Mouse (Mus musculus): ENCODE measurements around the gene Slc22a18. TPM values are rescaled to one million over a fixed set of nuclear protein-coding genes. Genes with fewer than 3 reads are reported as not detected.

The Slc22a18 gene
- polyA plus RNA-seq, 1 experiment from 2014 or later, result 18.6 TPM

GRCm38 (mm10) chr7:143460874-143461273, 12.7 kb upstream of the Slc22a18 start, which contains the start of gene Cdkn1c:
Cdkn1c (minus strand) TSS chr7:143461050.
- H3K9ac ChIP-seq (replicated peaks), result peak within 1 kb of the TSS; percentile 57
- H3K4me2 ChIP-seq (ENCODE audit: low read depth, low read length), result peak within 1 kb of the TSS; percentile 72
- peak; percentile 91 for DNase-seq
- peak within 1 kb of the TSS; percentile 49 for H3K4me3 ChIP-seq (ENCODE audit: low read depth, low read length)
- ATAC-seq, result peak; percentile 89
- H3K4me1 ChIP-seq (ENCODE audit: insufficient read depth), result peaks cover 26% of the 10 kb centered on the region
- peaks cover 22% of the 10 kb centered on the region for H3K27me3 ChIP-seq (ENCODE audit: insufficient read depth, low read length)
- H3K27ac ChIP-seq (ENCODE audit: low read depth), result no peak within 1 kb of the TSS; the same call in 1 of the 2 replicates
- no peak for TF ChIP-seq CTCF (IDR thresholded peaks at IDR 0.05; ENCODE audit: low read depth)
- TF ChIP-seq EP300 (IDR thresholded peaks at IDR 0.05; ENCODE audit: low read depth), result no peak; the same call in 1 of the 2 replicates
- 37% methylated on average over 44 of the region's 48 CpGs for WGBS (ENCODE audit: insufficient replicate concordance)
- peaks cover 20% of the 10 kb centered on the region for H3K9me3 ChIP-seq (ENCODE audit: low read length)
- no peaks in the 10 kb centered on the region for H3K36me3 ChIP-seq (replicated peaks; ENCODE audit: insufficient read depth, low read length)

DNA sequence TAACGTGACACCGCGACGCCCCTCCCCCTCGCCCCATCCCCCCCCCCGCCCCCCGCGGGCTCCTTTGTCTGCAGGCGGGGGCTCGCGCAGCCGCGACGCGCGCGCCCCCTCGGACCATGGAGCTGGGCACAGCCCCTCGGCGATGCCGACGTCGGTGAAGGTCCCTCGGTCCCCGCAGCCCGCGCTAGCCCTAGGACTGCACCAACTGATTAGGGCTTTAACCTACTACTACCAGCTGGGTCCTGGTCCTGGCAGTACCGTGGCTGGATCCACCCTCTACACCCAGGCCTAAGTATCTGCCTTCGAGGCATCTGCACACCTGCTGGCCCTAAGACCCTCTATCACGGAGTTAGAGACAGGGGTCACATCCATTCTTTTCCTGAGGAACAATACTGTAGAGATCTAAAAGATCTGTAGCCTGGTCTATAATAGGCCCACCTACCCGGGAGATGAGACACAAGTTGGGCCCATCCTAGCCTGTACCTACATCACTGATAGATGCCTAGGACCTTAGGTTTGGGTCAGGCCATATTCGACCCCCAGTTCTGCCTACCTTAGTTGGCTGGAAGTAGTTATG, 12.2 kb upstream of the Slc22a18 start:
- TF ChIP-seq EP300 (IDR thresholded peaks at IDR 0.05; ENCODE audit: low read depth) (no peak), CTCF (IDR thresholded peaks at IDR 0.05; ENCODE audit: low read depth) (no peak)
- H3K4me3 ChIP-seq (ENCODE audit: low read depth, low read length), result peak overlapping the region; percentile 49
- peaks cover 20% of the 10 kb centered on the region for H3K9me3 ChIP-seq (ENCODE audit: low read length)
- no peaks in the 10 kb centered on the region for H3K36me3 ChIP-seq (replicated peaks; ENCODE audit: insufficient read depth, low read length)
- ATAC-seq (peak; percentile 40), DNase-seq (no peak)
- H3K27me3 ChIP-seq (ENCODE audit: insufficient read depth, low read length), result peaks cover 22% of the 10 kb centered on the region
- peak overlapping the region; percentile 72 for H3K4me2 ChIP-seq (ENCODE audit: low read depth, low read length)
- WGBS (ENCODE audit: insufficient replicate concordance), result 35% methylated on average over 15 of the region's 32 CpGs
- H3K9ac ChIP-seq (replicated peaks), result no peak overlapping the region
- H3K4me1 ChIP-seq (ENCODE audit: insufficient read depth), result peaks cover 26% of the 10 kb centered on the region
- no peak overlapping the region for H3K27ac ChIP-seq (ENCODE audit: low read depth)

DNA sequence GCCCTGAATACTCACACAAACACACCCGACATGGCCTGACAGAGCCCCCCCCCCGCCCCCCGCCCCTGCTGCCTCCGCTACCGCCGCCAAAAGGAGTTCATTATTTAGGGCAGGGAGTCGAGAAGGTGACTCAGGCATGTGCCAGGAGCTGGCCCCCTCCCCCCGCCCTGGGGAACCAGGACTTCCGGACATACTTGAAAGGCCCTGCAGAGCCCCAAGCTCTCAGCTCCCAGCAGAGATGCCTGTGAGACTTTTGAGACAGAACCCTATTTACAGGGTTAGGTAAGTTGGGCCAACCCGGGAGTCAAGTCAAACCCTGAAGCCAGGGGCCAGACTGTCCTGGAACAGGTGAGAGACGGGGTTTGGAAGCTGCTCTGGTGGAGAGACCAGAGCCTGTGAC, 11.6 kb upstream of the Slc22a18 start:
- Histone ChIP-seq H3K4me3 (ENCODE audit: low read depth, low read length) (no peak overlapping the region), H3K4me1 (ENCODE audit: insufficient read depth) (peaks cover 26% of the 10 kb centered on the region), H3K4me2 (ENCODE audit: low read depth, low read length) (0 out of 2 replicates have a peak overlapping the region, but pooled peaks have one; percentile 72), H3K9ac (replicated peaks) (no peak overlapping the region), H3K27ac (ENCODE audit: low read depth) (no peak overlapping the region), H3K27me3 (ENCODE audit: insufficient read depth, low read length) (peaks cover 22% of the 10 kb centered on the region), H3K9me3 (ENCODE audit: low read length) (peaks cover 20% of the 10 kb centered on the region), H3K36me3 (replicated peaks; ENCODE audit: insufficient read depth, low read length) (no peaks in the 10 kb centered on the region)
- DNase-seq (no peak), ATAC-seq (no peak)
- 44% methylated on average over 11 of the region's 11 CpGs for WGBS (ENCODE audit: insufficient replicate concordance)
- TF ChIP-seq CTCF (IDR thresholded peaks at IDR 0.05; ENCODE audit: low read depth) (no peak), EP300 (IDR thresholded peaks at IDR 0.05; ENCODE audit: low read depth) (no peak)

- no peak for DNase-seq
- no peak for ATAC-seq
- Histone ChIP-seq H3K4me3 (ENCODE audit: low read depth, low read length) (no peak overlapping the region), H3K4me1 (ENCODE audit: insufficient read depth) (peaks cover 26% of the 10 kb centered on the region), H3K36me3 (replicated peaks; ENCODE audit: insufficient read depth, low read length) (no peaks in the 10 kb centered on the region), H3K4me2 (ENCODE audit: low read depth, low read length) (no peak overlapping the region), H3K27me3 (ENCODE audit: insufficient read depth, low read length) (peaks cover 22% of the 10 kb centered on the region), H3K9me3 (ENCODE audit: low read length) (peaks cover 20% of the 10 kb centered on the region), H3K9ac (replicated peaks) (no peak overlapping the region), H3K27ac (ENCODE audit: low read depth) (no peak overlapping the region)
- no peak for TF ChIP-seq CTCF (IDR thresholded peaks at IDR 0.05; ENCODE audit: low read depth)
- no peak for TF ChIP-seq EP300 (IDR thresholded peaks at IDR 0.05; ENCODE audit: low read depth)
- 83% methylated on average over 5 of the region's 5 CpGs for WGBS (ENCODE audit: insufficient replicate concordance)
Measured at GRCm38 (mm10) chr7:143462516-143462915, 11.0 kb upstream of the Slc22a18 start.

GRCm38 (mm10) chr7:143463865-143464415, 9.6 kb upstream of the Slc22a18 start:
- Histone ChIP-seq H3K36me3 (replicated peaks; ENCODE audit: insufficient read depth, low read length) (no peaks in the 10 kb centered on the region), H3K9ac (replicated peaks) (no peak overlapping the region), H3K27ac (ENCODE audit: low read depth) (0 out of 2 replicates have a peak overlapping the region, but pooled peaks have one; percentile 51), H3K9me3 (ENCODE audit: low read length) (peaks cover 20% of the 10 kb centered on the region), H3K4me3 (ENCODE audit: low read depth, low read length) (no peak overlapping the region), H3K27me3 (ENCODE audit: insufficient read depth, low read length) (peaks cover 19% of the 10 kb centered on the region), H3K4me2 (ENCODE audit: low read depth, low read length) (peak overlapping the region; percentile 70; the same call in 1 of the 2 replicates), H3K4me1 (ENCODE audit: insufficient read depth) (peaks cover 24% of the 10 kb centered on the region)
- peak; percentile 85 for DNase-seq
- ATAC-seq, result no peak
- TF ChIP-seq CTCF (IDR thresholded peaks at IDR 0.05; ENCODE audit: low read depth) (peak; percentile 88), EP300 (IDR thresholded peaks at IDR 0.05; ENCODE audit: low read depth) (no peak)
- 29% methylated on average over 11 of the region's 11 CpGs for WGBS (ENCODE audit: insufficient replicate concordance)

GRCm38 (mm10) chr7:143464811-143465560, 8.6 kb upstream of the Slc22a18 start:
- peak; percentile 49 for ATAC-seq
- peaks cover 9% of the 10 kb centered on the region for H3K27me3 ChIP-seq (ENCODE audit: insufficient read depth, low read length)
- H3K4me2 ChIP-seq (ENCODE audit: low read depth, low read length), result peak overlapping the region; percentile 70
- DNase-seq, result peak; percentile 81
- H3K27ac ChIP-seq (ENCODE audit: low read depth), result peak overlapping the region; percentile 51; the same call in 1 of the 2 replicates
- H3K9me3 ChIP-seq (ENCODE audit: low read length), result peaks cover 10% of the 10 kb centered on the region
- H3K4me3 ChIP-seq (ENCODE audit: low read depth, low read length), result peak overlapping the region; percentile 31
- TF ChIP-seq EP300 (IDR thresholded peaks at IDR 0.05; ENCODE audit: low read depth), result no peak
- no peak for TF ChIP-seq CTCF (IDR thresholded peaks at IDR 0.05; ENCODE audit: low read depth)
- 9% methylated on average over 56 of the region's 56 CpGs for WGBS (ENCODE audit: insufficient replicate concordance)
- H3K9ac ChIP-seq (replicated peaks), result peak overlapping the region; percentile 27
- peaks cover 23% of the 10 kb centered on the region for H3K4me1 ChIP-seq (ENCODE audit: insufficient read depth)
- no peaks in the 10 kb centered on the region for H3K36me3 ChIP-seq (replicated peaks; ENCODE audit: insufficient read depth, low read length)
